12 mouse cellular contexts compared by ENCODE assay signal in the genomic region with DNA sequence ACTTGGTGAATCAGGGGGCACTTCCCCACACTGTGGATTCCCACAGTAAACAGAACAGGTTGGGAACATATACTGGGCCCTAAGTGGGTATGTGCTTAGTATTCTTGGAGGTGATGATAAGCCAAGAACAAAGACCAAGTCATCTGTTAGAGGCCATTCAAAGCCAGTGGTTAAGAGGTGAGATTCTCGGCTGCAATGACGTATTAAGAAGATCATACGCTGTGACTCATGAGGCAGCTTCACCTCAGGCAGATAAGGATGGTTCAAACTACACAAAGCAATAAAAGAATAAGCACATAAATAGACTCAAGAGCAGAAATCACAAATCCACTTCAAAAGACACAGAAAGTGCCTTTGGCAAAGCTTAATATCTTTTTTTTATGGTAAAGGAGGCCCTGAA. TPM values are rescaled to one million over a fixed set of nuclear protein-coding genes. Genes with fewer than 3 reads are reported as not detected.
ATAC-seq and TF ChIP-seq lines count a peak whose summit lies in the region.
"Had no signal": no experiment of that assay in that cellular context is flagged by ENCODE, and none has a peak within 500 bp of the region (broad histone marks: within the 10 kb centered on the region; RNA-seq: fewer than 3 reads in every experiment).

No protein-coding gene starts in this region.

- no peaks in the 10 kb centered on the region; the same call in 1 of the 2 replicates for H3K27me3 ChIP-seq in intestine, embryonic 15.5 days (replicated peaks)
- no peaks in the 10 kb centered on the region for H3K27me3 ChIP-seq in intestine, embryonic 16.5 days (replicated peaks; ENCODE audit: control insufficient read depth, insufficient read depth, low read length)
- H3K27me3 ChIP-seq: embryonic facial prominence, embryonic 13.5 days; embryonic facial prominence, embryonic 15.5 days had no signal

- TF ChIP-seq CTCF in olfactory bulb, adult 2 months (IDR thresholded peaks at IDR 0.05; ENCODE audit: insufficient read depth, low read depth, low read length), result no peak

- TF ChIP-seq POLR2A in olfactory bulb, adult 2 months (IDR thresholded peaks at IDR 0.05; ENCODE audit: insufficient read depth, low read depth, low read length), result no peak

- 0 out of 2 replicates have a peak, but pooled peaks have one; percentile 43 for ATAC-seq in intestine, embryonic 15.5 days
- ATAC-seq in intestine, embryonic 16.5 days, result peak; percentile 60
- ATAC-seq in erythroblast, adult 5-6 weeks (replicated peaks; ENCODE audit: low FRiP score, poor library complexity, severe bottlenecking), result no peak
- ATAC-seq in inflammation-experienced regulatory T-cells, adult 6 months, result no peak
- ATAC-seq: forebrain, embryonic 14.5 days; forebrain, embryonic 16.5 days had no signal

- no peak overlapping the region for H3K4me2 ChIP-seq in intestine, embryonic 15.5 days (replicated peaks)
- no peak overlapping the region for H3K4me2 ChIP-seq in intestine, embryonic 16.5 days (ENCODE audit: low read depth, low read length)
- H3K4me2 ChIP-seq: embryonic facial prominence, embryonic 13.5 days; embryonic facial prominence, embryonic 15.5 days; forebrain, embryonic 12.5 days had no signal

- no peaks in the 10 kb centered on the region for H3K4me1 ChIP-seq in intestine, embryonic 15.5 days (replicated peaks)
- H3K4me1 ChIP-seq in intestine, embryonic 16.5 days (ENCODE audit: control insufficient read depth, insufficient read depth, low read length), result no peaks in the 10 kb centered on the region
- peaks cover 3% of the 10 kb centered on the region; the same call in 1 of the 2 replicates for H3K4me1 ChIP-seq in olfactory bulb, adult 2 months (ENCODE audit: control insufficient read depth, insufficient read depth, low read length)
- H3K4me1 ChIP-seq: embryonic facial prominence, embryonic 13.5 days; embryonic facial prominence, embryonic 15.5 days; forebrain, embryonic 12.5 days had no signal

- H3K9me3 ChIP-seq in intestine, embryonic 15.5 days, result no peaks in the 10 kb centered on the region
- H3K9me3 ChIP-seq in intestine, embryonic 16.5 days (ENCODE audit: control insufficient read depth, low read length), result no peaks in the 10 kb centered on the region
- H3K9me3 ChIP-seq: embryonic facial prominence, embryonic 15.5 days had no signal

- 74% methylated on average over 3 of the region's 3 CpGs for WGBS in intestine, embryonic 15.5 days
- WGBS in intestine, embryonic 16.5 days, result 73% methylated on average over 3 of the region's 3 CpGs
- WGBS in olfactory bulb, adult 2 months, result 75% methylated on average over 3 of the region's 3 CpGs

- H3K27ac ChIP-seq in intestine, embryonic 15.5 days, result no peak overlapping the region
- no peak overlapping the region for H3K27ac ChIP-seq in intestine, embryonic 16.5 days (ENCODE audit: low read length)
- peak overlapping the region; percentile 16; the same call in 1 of the 2 replicates for H3K27ac ChIP-seq in olfactory bulb, adult 2 months (ENCODE audit: insufficient read depth, low read depth, low read length)
- H3K27ac ChIP-seq: embryonic facial prominence, embryonic 13.5 days; embryonic facial prominence, embryonic 15.5 days; forebrain, embryonic 10.5 days; forebrain, embryonic 12.5 days had no signal

- H3K36me3 ChIP-seq in intestine, embryonic 15.5 days, result no peaks in the 10 kb centered on the region
- no peaks in the 10 kb centered on the region for H3K36me3 ChIP-seq in intestine, embryonic 16.5 days (ENCODE audit: control insufficient read depth, insufficient read depth, low read length)
- H3K36me3 ChIP-seq: embryonic facial prominence, embryonic 13.5 days; embryonic facial prominence, embryonic 15.5 days; forebrain, embryonic 10.5 days; forebrain, embryonic 12.5 days had no signal

- no peak overlapping the region for H3K9ac ChIP-seq in intestine, embryonic 15.5 days
- H3K9ac ChIP-seq in intestine, embryonic 16.5 days (ENCODE audit: low read depth, low read length), result no peak overlapping the region
- H3K9ac ChIP-seq: embryonic facial prominence, embryonic 13.5 days; embryonic facial prominence, embryonic 15.5 days; forebrain, embryonic 12.5 days had no signal

- no peak overlapping the region for H3K4me3 ChIP-seq in intestine, embryonic 15.5 days (replicated peaks)
- no peak overlapping the region for H3K4me3 ChIP-seq in intestine, embryonic 16.5 days (ENCODE audit: low read length)
- H3K4me3 ChIP-seq in olfactory bulb, adult 2 months (ENCODE audit: insufficient read depth, low read depth, low read length), result no peak overlapping the region
- H3K4me3 ChIP-seq: embryonic facial prominence, embryonic 13.5 days; embryonic facial prominence, embryonic 15.5 days; forebrain, embryonic 10.5 days; forebrain, embryonic 12.5 days had no signal

RNA-seq across cellular contexts. Expression of gene Irx5, which starts 56.4 kb away (rescaled TPM):
- polyA plus RNA-seq in intestine, embryonic 15.5 days (2015; fragmentation: Nextera tagmentation; extraction: Ambion mirVana), result 0.11 and 0.13 TPM in 2 replicates
- not detected in 2 replicates for polyA plus RNA-seq in intestine, embryonic 16.5 days (2015; fragmentation: Nextera tagmentation; extraction: Ambion mirVana)
- not detected in 2 replicates for polyA plus RNA-seq in olfactory bulb, adult 2 months (2012; ENCODE audit: insufficient read depth, insufficient read length, low replicate concordance, missing spikeins)
- not detected in 2 replicates for total RNA-seq in erythroblast, adult 5-6 weeks (2015; ENCODE audit: low replicate concordance)
- not detected in 2 replicates for total RNA-seq in erythroblast, adult 5-6 weeks (2017; ENCODE audit: low replicate concordance)
- polyA plus RNA-seq in inflammation-experienced regulatory T-cells, adult 6 months (2017; shearing (Covaris generic)), result not detected
- total RNA-seq: common myeloid progenitor, adult 5-6 weeks had no signal

Comparison
In these comparisons a context has a peak if more than half of its experiments do, and no peak if none do; other contexts are left out.
1. ATAC-seq: peak in intestine, embryonic 15.5 days (single experiment) and intestine, embryonic 16.5 days (single experiment); none in erythroblast, adult 5-6 weeks (single experiment) and inflammation-experienced regulatory T-cells, adult 6 months (single experiment).